Mouse (Mus musculus): ENCODE data around the gene Dlgap5. TPM values are rescaled to one million over a fixed set of nuclear protein-coding genes. Genes with fewer than 3 reads are reported as not detected.

Dlgap5 gene
- 2.3 and 3.2 TPM in 2 replicates for polyA plus RNA-seq (2015; fragmentation: Nextera tagmentation; extraction: Ambion mirVana)

DNA sequence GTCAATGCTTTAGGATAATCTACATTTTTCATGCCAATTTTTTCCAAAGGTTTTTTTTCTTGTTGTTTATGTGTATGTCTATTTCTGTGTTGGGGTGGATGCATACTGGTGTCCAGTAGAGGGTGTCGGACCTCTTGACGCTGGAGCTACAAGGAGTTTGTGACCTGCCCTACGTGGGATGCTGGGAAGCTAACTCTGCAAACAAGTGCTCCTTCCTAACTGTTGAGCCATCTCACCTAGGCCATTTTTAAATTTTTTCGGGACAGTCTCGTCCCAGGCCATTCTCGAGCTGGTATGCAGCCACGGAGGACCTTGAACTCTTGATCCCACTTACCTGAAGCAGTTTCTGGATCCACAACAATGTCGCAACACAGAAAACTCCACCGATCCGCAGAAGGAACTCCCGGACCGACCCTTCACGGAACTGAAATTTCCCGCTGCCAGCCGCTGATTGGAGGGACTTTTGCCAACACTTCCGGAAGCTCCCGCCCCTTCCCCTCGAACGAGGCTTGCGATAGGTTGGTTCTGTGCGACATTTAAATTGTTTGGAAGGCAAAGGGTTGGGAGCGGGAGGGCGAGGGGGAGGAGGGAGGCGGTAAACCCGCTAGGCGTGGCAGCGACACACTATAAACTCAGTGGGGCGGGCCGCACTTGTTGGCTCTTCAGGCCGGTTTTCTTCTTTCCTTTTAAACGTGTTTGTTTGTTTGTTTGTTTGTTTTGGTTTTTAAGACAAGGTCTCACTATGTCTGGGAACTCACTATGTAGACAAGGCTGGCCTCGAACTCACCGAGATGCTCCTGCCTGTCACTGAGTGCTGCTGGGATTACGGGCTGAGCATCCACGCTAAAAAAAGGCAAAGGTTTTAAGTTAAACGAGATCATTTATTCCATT, at the start of gene Dlgap5:
Gene Dlgap5, minus strand, starts transcription at position 633 of the 891 bp plus-strand sequence.

DNA sequence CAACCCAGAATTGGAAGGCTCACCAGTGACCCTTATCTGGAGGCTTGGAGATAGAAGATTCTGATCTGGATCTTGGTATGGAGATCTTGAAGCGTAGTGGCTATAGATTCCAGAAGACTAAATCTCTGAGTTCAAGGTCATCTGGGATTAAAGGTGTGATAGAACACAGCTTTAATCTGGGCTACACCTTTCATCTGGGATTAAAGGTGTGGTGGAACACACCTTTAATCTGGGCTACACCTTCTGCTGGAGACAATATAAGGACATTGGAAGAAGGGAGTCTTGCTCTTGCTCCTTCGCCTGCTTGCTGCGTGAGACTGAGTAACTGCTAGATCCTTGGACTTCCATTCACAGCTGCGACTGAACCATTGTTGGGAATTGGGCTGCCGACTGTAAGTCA, 31.9 kb upstream of the Dlgap5 start, which contains the start of gene Fbxo34:
Gene Fbxo34, plus strand, starts transcription at position 301 of the 400 bp plus-strand sequence.

GRCm38 (mm10) chr14:47367461-47367860, 50.7 kb downstream of the Dlgap5 start, which contains the start of gene Lgals3:
Lgals3 (plus strand) TSS chr14:47367751.

Other genes with a start within 250 kb of the Dlgap5 start
- 2.0 and 2.3 TPM in 2 replicates for gene Gch1, start 229.0 kb downstream of the Dlgap5 start, polyA plus RNA-seq (2015; fragmentation: Nextera tagmentation; extraction: Ambion mirVana)
- 7.0 and 7.9 TPM in 2 replicates for gene Wdhd1, start 141.6 kb downstream of the Dlgap5 start, polyA plus RNA-seq (2015; fragmentation: Nextera tagmentation; extraction: Ambion mirVana)
- gene Socs4, start 141.5 kb downstream of the Dlgap5 start, polyA plus RNA-seq (2015; fragmentation: Nextera tagmentation; extraction: Ambion mirVana) = 1.6 and 1.9 TPM in 2 replicates
- 24.0 and 25.9 TPM in 2 replicates for gene Mapk1ip1l, start 120.1 kb downstream of the Dlgap5 start, polyA plus RNA-seq (2015; fragmentation: Nextera tagmentation; extraction: Ambion mirVana)
- gene Lgals3, start 50.7 kb downstream of the Dlgap5 start, polyA plus RNA-seq (2015; fragmentation: Nextera tagmentation; extraction: Ambion mirVana) = 5.2 and 8.7 TPM in 2 replicates
- gene Fbxo34, start 32.0 kb upstream of the Dlgap5 start, polyA plus RNA-seq (2015; fragmentation: Nextera tagmentation; extraction: Ambion mirVana) = 33.2 and 35.0 TPM in 2 replicates
- gene Atg14, start 152.2 kb upstream of the Dlgap5 start, polyA plus RNA-seq (2015; fragmentation: Nextera tagmentation; extraction: Ambion mirVana) = 12.7 and 13.4 TPM in 2 replicates
- gene Ktn1, start 230.0 kb upstream of the Dlgap5 start, polyA plus RNA-seq (2015; fragmentation: Nextera tagmentation; extraction: Ambion mirVana) = 66.9 and 80.5 TPM in 2 replicates

All from neural tube, postnatal 0 days (tissue).